Mouse (Mus musculus): Measurements from ENCODE around the gene Plcb2. TPM values are rescaled to one million over a fixed set of nuclear protein-coding genes. Genes with fewer than 3 reads are reported as not detected.
A peak's percentile ranks its signal among the peaks of the same experiment; 100 is the strongest.

Gene Plcb2
- polyA plus RNA-seq (2015; fragmentation: Nextera tagmentation; extraction: Ambion mirVana): 1.6 and 1.7 TPM in 2 replicates

- peak within 1 kb of the TSS; percentile 46 for H3K4me2 ChIP-seq
- H3K27ac ChIP-seq: peak within 1 kb of the TSS; percentile 59
- peaks cover 41% of the 10 kb centered on the region for H3K4me1 ChIP-seq (replicated peaks)
- 8% methylated on average over 7 of the region's 7 CpGs for WGBS (ENCODE audit: insufficient replicate concordance)
- H3K9ac ChIP-seq: peak within 1 kb of the TSS; percentile 34
- peaks cover 33% of the 10 kb centered on the region for H3K27me3 ChIP-seq
- no peaks in the 10 kb centered on the region for H3K36me3 ChIP-seq
- ATAC-seq (ENCODE audit: low read depth): peak; percentile 39; the same call in 1 of the 2 replicates
- peak within 1 kb of the TSS; percentile 19 for H3K4me3 ChIP-seq (replicated peaks)
- DNase-seq: no peak
- no peaks in the 10 kb centered on the region for H3K9me3 ChIP-seq (replicated peaks)
Measured at GRCm38 (mm10) chr2:118728337-118728736, at the start of gene Plcb2. Gene Plcb2 (minus strand): TSS chr2:118728438.

GRCm38 (mm10) chr2:118776295-118776694 is 48.1 kb upstream of the Plcb2 start:
- Histone ChIP-seq H3K4me1 (replicated peaks) (peaks cover 15% of the 10 kb centered on the region), H3K36me3 (no peaks in the 10 kb centered on the region), H3K27me3 (peaks cover 36% of the 10 kb centered on the region), H3K4me2 (no peak overlapping the region), H3K27ac (no peak overlapping the region), H3K9ac (no peak overlapping the region), H3K9me3 (replicated peaks) (no peaks in the 10 kb centered on the region), H3K4me3 (replicated peaks) (no peak overlapping the region)
- ATAC-seq (ENCODE audit: low read depth): no peak
- WGBS (ENCODE audit: insufficient replicate concordance): 63% methylated on average over 2 of the region's 2 CpGs
- DNase-seq: no peak

GRCm38 (mm10) chr2:118775846-118776245 is 47.6 kb upstream of the Plcb2 start:
- 93% methylated on average over 3 of the region's 4 CpGs for WGBS (ENCODE audit: insufficient replicate concordance)
- no peak overlapping the region for H3K27ac ChIP-seq

GRCm38 (mm10) chr2:118775396-118775795 is 47.2 kb upstream of the Plcb2 start:
- no peaks in the 10 kb centered on the region for H3K9me3 ChIP-seq (replicated peaks)
- no peak overlapping the region for H3K9ac ChIP-seq
- DNase-seq (no peak), ATAC-seq (ENCODE audit: low read depth) (no peak)
- H3K36me3 ChIP-seq: no peaks in the 10 kb centered on the region
- H3K4me1 ChIP-seq (replicated peaks): peaks cover 15% of the 10 kb centered on the region
- H3K27me3 ChIP-seq: peaks cover 29% of the 10 kb centered on the region
- H3K4me3 ChIP-seq (replicated peaks): no peak overlapping the region
- WGBS (ENCODE audit: insufficient replicate concordance): 37% methylated on average over 1 of the region's 1 CpGs
- no peak overlapping the region for H3K27ac ChIP-seq
- H3K4me2 ChIP-seq: no peak overlapping the region

More at GRCm38 (mm10) chr2:118775846-118776245, 47.6 kb upstream of the Plcb2 start:
- no peak for DNase-seq
- Histone ChIP-seq H3K27me3 (peaks cover 33% of the 10 kb centered on the region), H3K4me1 (replicated peaks) (peaks cover 15% of the 10 kb centered on the region), H3K4me3 (replicated peaks) (no peak overlapping the region), H3K9me3 (replicated peaks) (no peaks in the 10 kb centered on the region), H3K9ac (no peak overlapping the region), H3K36me3 (no peaks in the 10 kb centered on the region), H3K4me2 (no peak overlapping the region)
- ATAC-seq (ENCODE audit: low read depth): no peak

- WGBS (ENCODE audit: insufficient replicate concordance): 47% methylated on average over 2 of the region's 2 CpGs
- Histone ChIP-seq H3K27ac (no peak overlapping the region), H3K27me3 (peaks cover 20% of the 10 kb centered on the region), H3K4me2 (no peak overlapping the region), H3K4me1 (replicated peaks) (peaks cover 8% of the 10 kb centered on the region), H3K9ac (no peak overlapping the region), H3K36me3 (no peaks in the 10 kb centered on the region), H3K9me3 (replicated peaks) (no peaks in the 10 kb centered on the region), H3K4me3 (replicated peaks) (no peak overlapping the region)
- DNase-seq (no peak), ATAC-seq (ENCODE audit: low read depth) (no peak)
Measured at GRCm38 (mm10) chr2:118774536-118774935, 46.3 kb upstream of the Plcb2 start.

GRCm38 (mm10) chr2:118772158-118772874 is 44.1 kb upstream of the Plcb2 start, which contains the start of gene Phgr1:
Gene Phgr1 (plus strand): TSS chr2:118772769.
- no peak within 1 kb of the TSS for H3K4me2 ChIP-seq
- ATAC-seq (ENCODE audit: low read depth): no peak
- H3K9ac ChIP-seq: no peak within 1 kb of the TSS
- H3K4me3 ChIP-seq (replicated peaks): no peak within 1 kb of the TSS
- no peak for DNase-seq
- WGBS (ENCODE audit: insufficient replicate concordance): 67% methylated on average over 6 of the region's 6 CpGs
- no peak within 1 kb of the TSS for H3K27ac ChIP-seq
- no peaks in the 10 kb centered on the region for H3K9me3 ChIP-seq (replicated peaks)
- no peaks in the 10 kb centered on the region for H3K4me1 ChIP-seq (replicated peaks)
- H3K27me3 ChIP-seq: 0 out of 2 replicates have a peak, but pooled peaks cover 7% of the 10 kb centered on the region
- no peaks in the 10 kb centered on the region for H3K36me3 ChIP-seq

- H3K36me3 ChIP-seq: no peaks in the 10 kb centered on the region
- no peak overlapping the region for H3K4me2 ChIP-seq
- H3K27ac ChIP-seq: no peak overlapping the region
- H3K4me1 ChIP-seq (replicated peaks): peaks cover 39% of the 10 kb centered on the region
- no peak for ATAC-seq (ENCODE audit: low read depth)
- 0 out of 2 replicates have a peak, but pooled peaks cover 3% of the 10 kb centered on the region for H3K27me3 ChIP-seq
- 0 out of 2 replicates have a peak overlapping the region, but pooled peaks have one; percentile 26 for H3K9ac ChIP-seq
- no peaks in the 10 kb centered on the region for H3K9me3 ChIP-seq (replicated peaks)
- no peak for DNase-seq
- H3K4me3 ChIP-seq (replicated peaks): no peak overlapping the region
- WGBS (ENCODE audit: insufficient replicate concordance): 54% methylated on average over 10 of the region's 10 CpGs
Measured at GRCm38 (mm10) chr2:118766041-118767033, 38.1 kb upstream of the Plcb2 start.

- no peak overlapping the region for H3K4me2 ChIP-seq
- H3K27ac ChIP-seq: no peak overlapping the region
- 76% methylated on average over 5 of the region's 5 CpGs for WGBS (ENCODE audit: insufficient replicate concordance)
- ATAC-seq (ENCODE audit: low read depth) (no peak), DNase-seq (no peak)
- no peak overlapping the region for H3K4me3 ChIP-seq (replicated peaks)
- no peaks in the 10 kb centered on the region for H3K36me3 ChIP-seq
- H3K27me3 ChIP-seq: peaks cover 12% of the 10 kb centered on the region
- H3K9ac ChIP-seq: no peak overlapping the region
- peaks cover 51% of the 10 kb centered on the region for H3K4me1 ChIP-seq (replicated peaks)
- H3K9me3 ChIP-seq (replicated peaks): no peaks in the 10 kb centered on the region
Measured at GRCm38 (mm10) chr2:118764875-118765274, 36.6 kb upstream of the Plcb2 start.

GRCm38 (mm10) chr2:118764094-118764831 is 36.0 kb upstream of the Plcb2 start:
- Histone ChIP-seq H3K36me3 (no peaks in the 10 kb centered on the region), H3K9ac (no peak overlapping the region), H3K27me3 (peaks cover 12% of the 10 kb centered on the region), H3K4me3 (replicated peaks) (no peak overlapping the region), H3K9me3 (replicated peaks) (no peaks in the 10 kb centered on the region), H3K27ac (peak overlapping the region; percentile 75; the same call in 1 of the 2 replicates), H3K4me2 (peak overlapping the region; percentile 34), H3K4me1 (replicated peaks) (peaks cover 56% of the 10 kb centered on the region)
- WGBS (ENCODE audit: insufficient replicate concordance): 22% methylated on average over 11 of the region's 11 CpGs
- ATAC-seq (ENCODE audit: low read depth): no peak
- peak; percentile 45 for DNase-seq

GRCm38 (mm10) chr2:118763469-118763868 is 35.2 kb upstream of the Plcb2 start:
- DNase-seq (no peak), ATAC-seq (ENCODE audit: low read depth) (no peak)
- Histone ChIP-seq H3K27me3 (peaks cover 16% of the 10 kb centered on the region), H3K27ac (peak overlapping the region; percentile 75), H3K4me2 (0 out of 2 replicates have a peak overlapping the region, but pooled peaks have one; percentile 71), H3K9me3 (replicated peaks) (no peaks in the 10 kb centered on the region), H3K4me3 (replicated peaks) (no peak overlapping the region), H3K36me3 (no peaks in the 10 kb centered on the region), H3K4me1 (replicated peaks) (peaks cover 61% of the 10 kb centered on the region), H3K9ac (0 out of 2 replicates have a peak overlapping the region, but pooled peaks have one; percentile 63)
- 66% methylated on average over 7 of the region's 7 CpGs for WGBS (ENCODE audit: insufficient replicate concordance)
